Mouse (Mus musculus): ENCODE data around the gene Ucp1. TPM values are rescaled to one million over a fixed set of nuclear protein-coding genes. Genes with fewer than 3 reads are reported as not detected.

Ucp1 gene
- polyA plus RNA-seq (2012; rRNA removed) = not detected in 2 replicates
- not detected in 2 replicates for polyA plus RNA-seq (2014; fragmentation: Nextera tagmentation; extraction: Ambion mirVana)

DNA sequence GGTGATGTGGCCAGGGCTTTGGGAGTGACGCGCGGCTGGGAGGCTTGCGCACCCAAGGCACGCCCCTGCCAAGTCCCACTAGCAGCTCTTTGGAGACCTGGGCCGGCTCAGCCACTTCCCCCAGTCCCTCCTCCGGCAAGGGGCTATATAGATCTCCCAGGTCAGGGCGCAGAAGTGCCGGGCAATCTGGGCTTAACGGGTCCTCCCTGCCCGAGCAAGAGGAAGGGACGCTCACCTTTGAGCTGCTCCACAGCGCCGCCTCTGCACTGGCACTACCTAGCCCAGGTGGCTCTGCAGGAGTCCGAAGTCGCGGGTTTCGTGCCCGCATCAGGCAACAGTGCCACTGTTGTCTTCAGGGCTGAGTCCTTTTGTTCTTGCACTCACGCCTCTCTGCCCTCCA lies at the start of gene Ucp1:
Gene Ucp1 (plus strand): TSS at position 177 of the 400 bp plus-strand sequence.
- Histone ChIP-seq H3K27ac (no peak within 1 kb of the TSS), H3K36me3 (replicated peaks; ENCODE audit: control insufficient read depth, insufficient read depth, low read depth) (no peaks in the 10 kb centered on the region), H3K9me3 (ENCODE audit: control insufficient read depth, low read length) (no peaks in the 10 kb centered on the region), H3K4me2 (ENCODE audit: low read depth) (no peak within 1 kb of the TSS), H3K27me3 (ENCODE audit: control insufficient read depth, insufficient read depth, low read length) (peaks cover 11% of the 10 kb centered on the region), H3K9ac (replicated peaks) (no peak within 1 kb of the TSS), H3K4me1 (replicated peaks; ENCODE audit: control insufficient read depth in 2 of 2, insufficient read depth in 2 of 2, low read length in 1 of 2) (no peaks in the 10 kb centered on the region), H3K4me3 (ENCODE audit: insufficient read depth in 1 of 2, low read depth in 2 of 2, low read length in 2 of 2) (no peak within 1 kb of the TSS)
- TF ChIP-seq EP300 (IDR thresholded peaks at IDR 0.05; ENCODE audit: low read depth) (no peak), CTCF (IDR thresholded peaks at IDR 0.05; ENCODE audit: low read depth) (peak; percentile 20; the same call in 1 of the 2 replicates)
- WGBS (ENCODE audit: insufficient replicate concordance) = 6% methylated on average over 20 of the region's 20 CpGs
- ATAC-seq (ENCODE audit: insufficient read depth) (no peak), DNase-seq (ENCODE audit: low read depth in 3 of 3, low spot score in 3 of 3) (no peak)

DNA sequence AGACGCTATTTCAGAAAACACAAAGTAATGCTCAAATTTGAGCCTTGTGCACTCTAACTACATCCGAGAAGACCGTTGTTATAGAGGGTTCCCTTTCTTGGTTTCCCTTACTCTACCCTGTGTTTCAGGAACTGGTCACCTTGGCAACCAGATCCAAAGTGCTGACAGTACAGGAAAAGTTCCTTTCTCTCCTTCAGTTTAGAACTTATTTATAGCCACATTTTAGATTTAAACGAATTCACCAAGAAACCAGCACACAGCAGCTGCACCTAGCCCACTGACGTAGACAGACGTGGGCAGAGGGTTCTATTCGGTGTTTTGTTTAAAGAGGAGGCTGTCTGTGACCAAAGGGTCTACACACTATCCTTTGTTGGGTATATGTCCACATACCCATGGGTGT lies 46.0 kb upstream of the Ucp1 start:
- no peak overlapping the region for H3K4me2 ChIP-seq (ENCODE audit: low read depth)
- H3K36me3 ChIP-seq (replicated peaks; ENCODE audit: control insufficient read depth, insufficient read depth, low read depth) = no peaks in the 10 kb centered on the region
- no peaks in the 10 kb centered on the region for H3K27me3 ChIP-seq (ENCODE audit: control insufficient read depth, insufficient read depth, low read length)
- WGBS (ENCODE audit: insufficient replicate concordance) = 55% methylated on average over 7 of the region's 7 CpGs
- peaks cover 0 to 3% of the 10 kb centered on the region in 2 experiments; a peak in 2 of 4 replicates for H3K4me1 ChIP-seq (replicated peaks; ENCODE audit: control insufficient read depth in 2 of 2, insufficient read depth in 2 of 2, low read length in 1 of 2)
- no peak overlapping the region for H3K27ac ChIP-seq
- ATAC-seq (ENCODE audit: insufficient read depth) (no peak), DNase-seq (ENCODE audit: low read depth in 3 of 3, low spot score in 3 of 3) (no peak)
- no peak overlapping the region for H3K4me3 ChIP-seq (ENCODE audit: insufficient read depth in 1 of 2, low read depth in 2 of 2, low read length in 2 of 2)
- H3K9ac ChIP-seq (replicated peaks) = no peak overlapping the region
- no peaks in the 10 kb centered on the region for H3K9me3 ChIP-seq (ENCODE audit: control insufficient read depth, low read length)
- TF ChIP-seq CTCF (IDR thresholded peaks at IDR 0.05; ENCODE audit: low read depth) = no peak
- TF ChIP-seq EP300 (IDR thresholded peaks at IDR 0.05; ENCODE audit: low read depth) = no peak

DNA sequence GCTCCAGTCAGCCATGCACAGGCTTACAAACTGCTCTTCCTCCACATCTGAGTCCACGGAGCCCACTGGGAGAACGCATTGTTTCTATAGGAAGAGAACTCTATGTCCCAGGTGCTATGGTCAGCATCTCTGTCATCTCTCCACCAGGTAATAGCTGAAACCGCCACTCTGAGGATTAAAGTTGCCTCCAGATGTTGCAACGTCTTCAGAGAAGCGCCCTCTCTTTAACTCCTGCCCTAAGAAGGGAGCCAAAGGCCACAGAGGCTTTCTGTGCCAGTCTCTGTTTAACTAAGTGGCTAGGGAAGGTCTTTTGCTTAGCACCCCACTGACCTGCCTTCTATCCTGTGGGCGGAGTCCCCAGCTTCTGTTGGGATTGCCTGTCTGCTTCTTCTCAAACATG lies 39.3 kb upstream of the Ucp1 start:
- DNase-seq (ENCODE audit: low read depth in 3 of 3, low spot score in 3 of 3) (no peak), ATAC-seq (ENCODE audit: insufficient read depth) (no peak)
- no peak overlapping the region for H3K4me2 ChIP-seq (ENCODE audit: low read depth)
- no peaks in the 10 kb centered on the region for H3K9me3 ChIP-seq (ENCODE audit: control insufficient read depth, low read length)
- no peak overlapping the region for H3K27ac ChIP-seq
- H3K9ac ChIP-seq (replicated peaks) = no peak overlapping the region
- TF ChIP-seq CTCF (IDR thresholded peaks at IDR 0.05; ENCODE audit: low read depth) = no peak
- no peak for TF ChIP-seq EP300 (IDR thresholded peaks at IDR 0.05; ENCODE audit: low read depth)
- H3K4me1 ChIP-seq (replicated peaks; ENCODE audit: control insufficient read depth in 2 of 2, insufficient read depth in 2 of 2, low read length in 1 of 2) = no peaks in the 10 kb centered on the region
- no peaks in the 10 kb centered on the region for H3K27me3 ChIP-seq (ENCODE audit: control insufficient read depth, insufficient read depth, low read length)
- H3K36me3 ChIP-seq (replicated peaks; ENCODE audit: control insufficient read depth, insufficient read depth, low read depth) = no peaks in the 10 kb centered on the region
- 76% methylated on average over 6 of the region's 6 CpGs for WGBS (ENCODE audit: insufficient replicate concordance)
- no peak overlapping the region for H3K4me3 ChIP-seq (ENCODE audit: insufficient read depth in 1 of 2, low read depth in 2 of 2, low read length in 2 of 2)

DNA sequence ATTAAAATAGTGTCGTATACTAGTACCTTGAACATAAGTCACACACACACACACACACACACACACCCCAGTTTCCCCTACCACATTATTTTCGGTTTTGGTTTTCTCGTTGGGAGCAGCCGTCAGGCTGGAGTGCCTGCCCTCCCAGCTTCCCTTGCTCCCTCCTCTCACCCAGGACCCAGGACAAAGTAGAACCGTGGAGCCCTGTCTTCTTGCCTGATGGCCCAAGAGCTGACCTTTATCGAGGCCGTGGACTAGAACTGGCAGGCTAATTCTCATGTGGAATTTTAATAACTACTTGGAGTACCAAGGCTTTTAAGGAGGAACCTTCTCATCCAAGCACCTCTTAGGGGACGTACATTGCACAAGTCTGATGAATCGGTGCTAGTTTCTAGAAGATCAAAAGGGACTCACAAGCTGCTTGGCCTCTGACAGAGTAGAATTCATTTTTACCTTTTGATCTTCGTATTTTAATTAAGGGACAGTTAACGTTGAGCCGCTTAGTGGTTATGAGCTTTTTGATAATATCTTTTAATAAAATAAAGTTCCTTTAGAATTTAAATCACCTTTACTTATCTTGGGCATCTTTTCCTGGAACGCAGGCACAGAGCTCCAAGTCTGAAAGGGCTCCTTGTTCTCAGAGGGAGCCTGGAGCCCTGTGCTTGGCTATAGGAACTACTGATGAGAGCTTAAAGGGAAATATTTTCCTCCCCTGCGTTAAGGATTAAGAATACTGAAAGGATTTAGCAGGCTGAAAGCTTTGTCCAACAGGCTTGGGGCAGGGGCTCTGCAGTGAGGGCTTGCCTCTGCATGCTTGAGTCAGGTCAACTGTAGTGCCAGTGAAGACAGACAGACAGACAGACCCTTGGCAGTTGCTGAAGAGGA lies 38.5 kb upstream of the Ucp1 start:
- DNase-seq (ENCODE audit: low read depth in 3 of 3, low spot score in 3 of 3) (no peak), ATAC-seq (ENCODE audit: insufficient read depth) (no peak)
- Histone ChIP-seq H3K27ac (no peak overlapping the region), H3K9me3 (ENCODE audit: control insufficient read depth, low read length) (no peaks in the 10 kb centered on the region), H3K36me3 (replicated peaks; ENCODE audit: control insufficient read depth, insufficient read depth, low read depth) (no peaks in the 10 kb centered on the region), H3K27me3 (ENCODE audit: control insufficient read depth, insufficient read depth, low read length) (no peaks in the 10 kb centered on the region), H3K4me1 (replicated peaks; ENCODE audit: control insufficient read depth in 2 of 2, insufficient read depth in 2 of 2, low read length in 1 of 2) (no peaks in the 10 kb centered on the region), H3K4me2 (ENCODE audit: low read depth) (no peak overlapping the region), H3K4me3 (ENCODE audit: insufficient read depth in 1 of 2, low read depth in 2 of 2, low read length in 2 of 2) (no peak overlapping the region), H3K9ac (replicated peaks) (no peak overlapping the region)
- WGBS (ENCODE audit: insufficient replicate concordance) = 69% methylated on average over 14 of the region's 14 CpGs
- TF ChIP-seq EP300 (IDR thresholded peaks at IDR 0.05; ENCODE audit: low read depth) (no peak), CTCF (IDR thresholded peaks at IDR 0.05; ENCODE audit: low read depth) (no peak)

DNA sequence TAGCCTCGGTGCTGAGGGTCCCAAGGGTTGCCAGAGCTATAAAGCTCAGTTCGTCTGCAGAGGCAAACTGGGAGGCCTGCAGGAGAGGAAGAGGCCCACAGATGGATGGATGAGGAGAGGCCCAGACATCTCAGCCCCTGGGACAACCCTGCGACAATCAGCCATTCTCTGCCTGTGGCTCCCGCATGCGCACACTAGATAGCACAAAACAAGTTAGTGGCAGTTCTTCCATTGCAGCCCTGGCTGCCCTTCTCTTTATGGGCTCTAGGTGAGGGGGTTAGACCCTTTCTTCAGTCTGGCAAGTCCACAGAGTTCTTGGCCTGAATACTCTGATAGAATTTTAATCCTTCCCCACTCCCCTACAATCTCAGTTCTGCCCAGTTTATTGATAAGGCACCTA lies 37.4 kb upstream of the Ucp1 start:
- Histone ChIP-seq H3K27me3 (ENCODE audit: control insufficient read depth, insufficient read depth, low read length) (no peaks in the 10 kb centered on the region), H3K9me3 (ENCODE audit: control insufficient read depth, low read length) (no peaks in the 10 kb centered on the region), H3K9ac (replicated peaks) (no peak overlapping the region), H3K4me1 (replicated peaks; ENCODE audit: control insufficient read depth in 2 of 2, insufficient read depth in 2 of 2, low read length in 1 of 2) (no peaks in the 10 kb centered on the region), H3K4me2 (ENCODE audit: low read depth) (no peak overlapping the region), H3K36me3 (replicated peaks; ENCODE audit: control insufficient read depth, insufficient read depth, low read depth) (no peaks in the 10 kb centered on the region), H3K27ac (no peak overlapping the region), H3K4me3 (ENCODE audit: insufficient read depth in 1 of 2, low read depth in 2 of 2, low read length in 2 of 2) (no peak overlapping the region)
- no peak for DNase-seq (ENCODE audit: low read depth in 3 of 3, low spot score in 3 of 3)
- TF ChIP-seq EP300 (IDR thresholded peaks at IDR 0.05; ENCODE audit: low read depth) (no peak), CTCF (IDR thresholded peaks at IDR 0.05; ENCODE audit: low read depth) (no peak)
- WGBS (ENCODE audit: insufficient replicate concordance) = 48% methylated on average over 5 of the region's 5 CpGs
- ATAC-seq (ENCODE audit: insufficient read depth) = no peak

All from liver, embryonic 14.5 days (tissue).